Mouse (Mus musculus) heart, embryonic 16.5 days (tissue): ENCODE measurements at regions not wholly inside any gene's neighbourhood (a gene's known extent, or its start where the extent isn't known, plus 50 kb on each side); places are given as distances from the start of the nearest gene placed in this dataset.

ENCODE experiments used
- ATAC-seq: fragments of 200-750 bp; cut with Nextera tagmentation; replicated peaks from 2 replicates; pipeline ENCODE4 v1.8.0; 2017; ENCODE audit warnings: moderate number of reproducible peaks; ENCODE audit not compliant: insufficient read depth, low FRiP score; ENCODE audit errors: extremely low read depth
- H3K27ac ChIP-seq: fragments of 300-500 bp; sonication (generic); 2 replicates; pipeline ENCODE4 v1.5.1; 2014; ENCODE audit warnings: mild to moderate bottlenecking, low read length, control low read depth, moderate library complexity
- H3K27me3 ChIP-seq: fragments of 300-500 bp; sonication (generic); 2 replicates; pipeline ENCODE4 v1.6.1; 2014; ENCODE audit warnings: low read length, mixed read lengths; ENCODE audit not compliant: control insufficient read depth, insufficient read depth
- H3K36me3 ChIP-seq: fragments of 300-500 bp; sonication (generic); 2 replicates; pipeline ENCODE4 v1.6.1; 2014; ENCODE audit not compliant: control insufficient read depth, insufficient read depth
- H3K4me1 ChIP-seq: fragments of 300-500 bp; sonication (generic); 2 replicates; pipeline ENCODE4 v1.6.1; 2014; ENCODE audit warnings: low read length, mixed read lengths; ENCODE audit not compliant: control insufficient read depth, insufficient read depth
- H3K4me2 ChIP-seq: fragments of 300-500 bp; sonication (generic); 2 replicates; pipeline ENCODE4 v1.6.1; 2014; ENCODE audit warnings: low read depth, mild to moderate bottlenecking, control low read depth, low read length
- H3K4me3 ChIP-seq: fragments of 300-500 bp; sonication (generic); 2 replicates; pipeline ENCODE4 v1.5.1; 2014; ENCODE audit warnings: mild to moderate bottlenecking, control low read depth, low read length
- H3K9ac ChIP-seq: fragments of 300-500 bp; sonication (generic); 2 replicates; pipeline ENCODE4 v1.6.1; 2014; ENCODE audit warnings: low read length, control low read depth
- H3K9me3 ChIP-seq: fragments of 300-500 bp; sonication (generic); replicated peaks from 2 replicates; pipeline ENCODE4 v1.6.1; 2016; ENCODE audit warnings: low read length; ENCODE audit not compliant: control insufficient read depth
- WGBS: fragments of 180-500 bp; shearing (Covaris S2); extraction: QIAGEN DNeasy Blood & Tissue Kit; methylation state at CpG from one replicate; pipeline ENCODE4 v1.1.7; 2014; 5-methylcytosine and 5-hydroxymethylcytosine counted together

GRCm38 (mm10) chr8:88459197-88459596 is 62.0 kb upstream of the Nkd1 start:
- H3K27me3 ChIP-seq, result peaks cover 18% of the 10 kb centered on the region
- H3K27ac ChIP-seq, result no peak overlapping the region
- peaks cover 12% of the 10 kb centered on the region for H3K4me1 ChIP-seq
- no peak overlapping the region for H3K4me2 ChIP-seq
- H3K4me3 ChIP-seq, result no peak overlapping the region
- H3K9ac ChIP-seq, result no peak overlapping the region
- no peak for ATAC-seq
- no peaks in the 10 kb centered on the region for H3K36me3 ChIP-seq
- WGBS, result 97% methylated on average over 2 of the region's 2 CpGs
- peaks cover 7% of the 10 kb centered on the region for H3K9me3 ChIP-seq

DNA sequence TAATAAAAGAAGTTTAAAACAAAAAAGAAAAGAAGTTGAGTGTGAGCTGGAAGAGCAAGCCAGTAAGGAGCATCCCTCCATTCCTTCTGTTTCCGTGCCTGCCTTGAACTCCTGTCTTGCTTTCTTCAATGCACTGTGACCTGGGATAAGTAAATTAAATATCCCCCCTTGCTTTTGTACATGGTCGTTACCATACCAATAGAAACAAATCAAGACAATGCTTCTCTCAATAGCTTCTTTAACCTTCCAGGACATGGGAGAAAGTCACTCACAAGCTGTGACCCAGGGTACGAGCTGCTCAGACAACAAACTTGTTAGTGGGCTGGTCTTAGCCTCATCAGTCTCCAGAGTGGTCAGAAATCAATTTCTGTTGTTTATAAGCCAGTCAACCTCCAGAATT is 53.4 kb upstream of the Nkd1 start:
- H3K27ac ChIP-seq, result no peak overlapping the region
- H3K4me1 ChIP-seq, result no peaks in the 10 kb centered on the region
- no peak overlapping the region for H3K9ac ChIP-seq
- H3K36me3 ChIP-seq, result no peaks in the 10 kb centered on the region
- 75% methylated on average over 3 of the region's 3 CpGs for WGBS
- no peak for ATAC-seq
- no peaks in the 10 kb centered on the region for H3K27me3 ChIP-seq
- H3K9me3 ChIP-seq, result no peaks in the 10 kb centered on the region
- H3K4me3 ChIP-seq, result no peak overlapping the region
- no peak overlapping the region for H3K4me2 ChIP-seq

DNA sequence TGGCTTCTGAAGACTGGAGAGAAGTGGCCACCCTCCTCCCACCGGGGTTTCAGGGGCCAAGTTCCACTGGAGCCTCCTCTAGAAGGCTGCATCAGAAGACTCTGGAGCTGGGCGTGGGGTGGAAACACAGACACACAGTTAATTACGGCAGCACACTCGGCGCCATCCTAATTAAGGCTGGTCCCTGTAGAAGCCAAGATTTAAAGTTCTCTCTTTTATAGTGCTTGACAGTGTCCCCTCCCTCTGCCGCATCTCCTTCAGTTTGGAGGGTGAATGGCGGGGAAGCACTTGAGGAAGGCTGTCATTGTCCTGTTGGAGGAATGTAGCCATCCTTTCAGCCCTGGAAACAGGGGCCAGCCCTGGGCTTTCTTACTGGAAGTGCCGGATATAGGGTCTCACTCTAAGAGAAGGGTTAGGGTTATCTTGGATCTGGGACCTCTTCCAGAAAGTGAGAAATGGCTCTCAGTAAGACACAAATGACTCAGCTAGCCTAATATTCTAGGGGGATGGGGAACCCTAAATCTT is 50.2 kb upstream of the Nkd1 start:
- Histone ChIP-seq H3K9me3 (no peaks in the 10 kb centered on the region), H3K4me2 (no peak overlapping the region), H3K9ac (no peak overlapping the region), H3K36me3 (no peaks in the 10 kb centered on the region), H3K4me3 (no peak overlapping the region), H3K27me3 (no peaks in the 10 kb centered on the region), H3K4me1 (no peaks in the 10 kb centered on the region), H3K27ac (no peak overlapping the region)
- no peak for ATAC-seq
- WGBS, result 50% methylated on average over 8 of the region's 8 CpGs
